Mouse (Mus musculus) limb, embryonic 12.5 days (tissue): Measurements from ENCODE around the gene Tmem102. TPM values are rescaled to one million over a fixed set of nuclear protein-coding genes. Genes with fewer than 3 reads are reported as not detected.
A peak's percentile ranks its signal among the peaks of the same experiment; 100 is the strongest.

Experiments used
- ATAC-seq: fragments of 200-750 bp; cut with Nextera tagmentation; 2 replicates; pipeline ENCODE4 v1.8.0; 2017; ENCODE audit warnings: low read depth, moderate TSS enrichment; ENCODE audit not compliant: insufficient number of reproducible peaks, insufficient read depth, low FRiP score, low TSS enrichment
- H3K27ac ChIP-seq: fragments of 300-500 bp; sonication (generic); 2 replicates; pipeline ENCODE4 v1.5.1; 2016; ENCODE audit warnings: mild to moderate bottlenecking, moderate library complexity
- H3K27me3 ChIP-seq: fragments of 300-500 bp; sonication (generic); 2 replicates; pipeline ENCODE4 v1.6.1; 2016; ENCODE audit warnings: mild to moderate bottlenecking, moderate library complexity
- H3K36me3 ChIP-seq: fragments of 300-500 bp; sonication (generic); 2 replicates; pipeline ENCODE4 v1.6.1; 2016; ENCODE audit warnings: mild to moderate bottlenecking, moderate library complexity
- H3K4me1 ChIP-seq: fragments of 300-500 bp; sonication (generic); replicated peaks from 2 replicates; pipeline ENCODE4 v1.6.1; 2016
- H3K4me2 ChIP-seq: fragments of 300-500 bp; sonication (generic); 2 replicates; pipeline ENCODE4 v1.6.1; 2016; ENCODE audit warnings: mild to moderate bottlenecking, moderate library complexity
- H3K4me3 ChIP-seq: fragments of 300-500 bp; sonication (generic); replicated peaks from 2 replicates; pipeline ENCODE4 v1.5.1; 2016; ENCODE audit warnings: mild to moderate bottlenecking
- H3K9ac ChIP-seq: fragments of 300-500 bp; sonication (generic); replicated peaks from 2 replicates; pipeline ENCODE4 v1.6.1; 2016; ENCODE audit warnings: mild to moderate bottlenecking, moderate library complexity
- H3K9me3 ChIP-seq: fragments of 300-500 bp; sonication (generic); 2 replicates; pipeline ENCODE4 v1.6.1; 2016; ENCODE audit warnings: mild to moderate bottlenecking, moderate library complexity
- WGBS: fragments of 180-500 bp; shearing (Covaris S2); methylation state at CpG from one replicate; pipeline ENCODE4 v1.1.7; 2016; 5-methylcytosine and 5-hydroxymethylcytosine counted together
- polyA plus RNA-seq: library from polyadenylated mRNA; unstranded; fragments of >200 nt; fragmentation: Nextera tagmentation; extraction: Ambion mirVana; gene quantifications from 2 replicates; pipeline ENCODE4 v1.2.1, GENCODE M21; 2016

Tmem102 gene
- polyA plus RNA-seq, 1 experiment from 2014 or later = 1.8 TPM

DNA sequence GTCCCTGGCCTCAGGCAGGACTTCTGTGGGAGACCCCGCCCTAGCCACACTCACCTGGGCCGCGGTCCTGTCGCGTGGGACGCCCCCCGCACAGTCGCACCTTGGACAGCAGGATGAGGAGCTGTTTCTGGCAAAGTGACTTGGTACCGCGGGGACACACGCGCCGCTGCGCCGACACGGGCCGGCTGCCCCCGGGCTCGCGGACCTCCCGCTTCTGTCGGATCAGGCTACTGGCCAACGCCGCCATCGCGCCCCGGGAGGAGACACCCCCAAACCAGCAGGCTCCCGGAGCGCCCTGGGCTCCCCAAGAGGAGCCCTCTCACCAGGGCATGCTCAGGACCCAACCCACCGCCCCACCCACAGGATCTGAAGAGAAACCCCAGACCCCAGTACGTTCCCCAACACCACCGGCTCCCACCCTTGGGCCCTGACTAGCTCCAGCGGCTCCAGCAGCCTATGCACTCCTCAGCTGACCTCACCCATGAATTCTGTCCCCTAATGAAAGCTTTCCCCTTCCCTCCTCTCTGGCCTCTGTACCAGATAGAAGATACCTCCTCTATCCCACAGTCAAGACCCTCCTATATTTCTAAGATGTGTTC is 3.9 kb downstream of the Tmem102 start, which contains the start of gene Fgf11:
Fgf11 (minus strand) TSS at position 479 of the 599 bp plus-strand sequence.
- WGBS = 1% methylated on average over 33 of the region's 33 CpGs
- ATAC-seq = no peak

GRCm38 (mm10) chr11:69800392-69801197 is 4.8 kb downstream of the Tmem102 start:
- peak overlapping the region; percentile 57 for H3K4me3 ChIP-seq
- peak overlapping the region; percentile 92 for H3K4me2 ChIP-seq
- H3K9me3 ChIP-seq = no peaks in the 10 kb centered on the region
- peak overlapping the region; percentile 47 for H3K27ac ChIP-seq
- WGBS = under 1% methylated on average over 35 of the region's 36 CpGs
- H3K27me3 ChIP-seq = peaks cover 99% of the 10 kb centered on the region
- peaks cover 63% of the 10 kb centered on the region for H3K4me1 ChIP-seq
- no peaks in the 10 kb centered on the region for H3K36me3 ChIP-seq
- H3K9ac ChIP-seq = peak overlapping the region; percentile 68
- peak; percentile 61; the same call in 1 of the 2 replicates for ATAC-seq

More for the DNA sequence above, 3.9 kb downstream of the Tmem102 start, which contains the start of gene Fgf11:
- H3K27me3 ChIP-seq = peaks cover 99% of the 10 kb centered on the region
- H3K9ac ChIP-seq = peak within 1 kb of the TSS; percentile 68
- peaks cover 6% of the 10 kb centered on the region for H3K9me3 ChIP-seq
- peak within 1 kb of the TSS; percentile 57 for H3K4me3 ChIP-seq
- peaks cover 58% of the 10 kb centered on the region for H3K4me1 ChIP-seq
- peak within 1 kb of the TSS; percentile 92 for H3K4me2 ChIP-seq
- peak within 1 kb of the TSS; percentile 47 for H3K27ac ChIP-seq
- H3K36me3 ChIP-seq = no peaks in the 10 kb centered on the region

DNA sequence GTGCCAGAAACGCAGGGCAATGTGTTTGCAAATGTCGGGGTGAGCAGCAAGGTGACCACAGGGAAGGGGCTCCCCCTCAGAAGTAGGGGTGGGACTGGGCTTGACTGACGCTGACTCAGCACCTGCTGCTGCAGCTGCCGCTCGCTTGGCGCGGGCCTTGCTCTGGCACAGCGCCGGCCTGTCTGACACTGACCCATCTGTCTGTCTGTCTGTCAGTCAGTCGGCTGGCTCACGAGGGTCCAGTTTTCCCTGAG is 5.4 kb downstream of the Tmem102 start:
- H3K4me1 ChIP-seq = peaks cover 64% of the 10 kb centered on the region
- no peaks in the 10 kb centered on the region for H3K9me3 ChIP-seq
- H3K4me2 ChIP-seq = peak overlapping the region; percentile 92
- ATAC-seq = peak; percentile 3; the same call in 1 of the 2 replicates
- 0 out of 2 replicates have a peak overlapping the region, but pooled peaks have one; percentile 47 for H3K27ac ChIP-seq
- 2% methylated on average over 11 of the region's 11 CpGs for WGBS
- no peaks in the 10 kb centered on the region for H3K36me3 ChIP-seq
- peak overlapping the region; percentile 57 for H3K4me3 ChIP-seq
- H3K9ac ChIP-seq = peak overlapping the region; percentile 68; the same call in 1 of the 2 replicates
- peaks cover 96% of the 10 kb centered on the region for H3K27me3 ChIP-seq

DNA sequence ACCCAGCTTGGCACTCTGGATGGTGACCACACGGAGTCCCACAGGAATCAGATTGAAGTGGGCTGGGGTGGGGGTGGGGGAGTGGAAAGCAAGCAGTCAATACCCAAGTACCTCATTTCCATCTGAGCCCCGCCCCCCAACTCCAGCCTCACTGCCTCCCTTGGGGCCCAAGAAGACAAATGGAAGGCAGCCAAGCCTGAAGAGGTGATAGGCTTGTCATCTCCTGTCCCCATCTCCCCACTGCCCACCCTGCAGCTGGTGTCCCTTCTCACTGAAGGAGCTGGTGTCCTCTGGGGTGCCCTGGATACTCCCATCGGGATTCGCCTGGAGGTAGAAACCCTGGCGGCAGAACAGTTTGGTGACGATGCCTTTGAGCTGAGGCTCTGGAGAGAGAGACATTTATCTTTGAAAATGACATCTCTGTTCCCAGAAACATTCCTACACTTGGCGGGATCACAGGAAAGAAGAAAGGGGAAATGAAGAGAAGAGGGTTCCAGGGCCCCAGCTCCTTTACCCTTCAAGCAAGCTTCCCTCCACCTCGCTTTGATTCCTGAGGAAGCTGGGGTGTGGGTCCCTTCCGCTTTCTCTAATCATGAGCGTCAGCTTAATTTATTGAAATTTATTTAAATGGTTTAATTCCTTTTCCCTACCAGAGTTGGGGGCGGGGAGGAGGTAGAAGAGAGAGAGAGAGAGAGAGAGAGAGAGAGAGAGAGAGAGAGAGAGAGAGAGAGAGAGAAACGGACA is 5.9 kb downstream of the Tmem102 start:
- Histone ChIP-seq H3K9me3 (no peaks in the 10 kb centered on the region), H3K36me3 (no peaks in the 10 kb centered on the region), H3K4me3 (peak overlapping the region; percentile 57), H3K4me2 (peak overlapping the region; percentile 92), H3K9ac (peak overlapping the region; percentile 68; the same call in 1 of the 2 replicates), H3K4me1 (peaks cover 59% of the 10 kb centered on the region), H3K27me3 (peaks cover 94% of the 10 kb centered on the region), H3K27ac (0 out of 2 replicates have a peak overlapping the region, but pooled peaks have one; percentile 47)
- WGBS = 24% methylated on average over 12 of the region's 12 CpGs
- no peak for ATAC-seq

DNA sequence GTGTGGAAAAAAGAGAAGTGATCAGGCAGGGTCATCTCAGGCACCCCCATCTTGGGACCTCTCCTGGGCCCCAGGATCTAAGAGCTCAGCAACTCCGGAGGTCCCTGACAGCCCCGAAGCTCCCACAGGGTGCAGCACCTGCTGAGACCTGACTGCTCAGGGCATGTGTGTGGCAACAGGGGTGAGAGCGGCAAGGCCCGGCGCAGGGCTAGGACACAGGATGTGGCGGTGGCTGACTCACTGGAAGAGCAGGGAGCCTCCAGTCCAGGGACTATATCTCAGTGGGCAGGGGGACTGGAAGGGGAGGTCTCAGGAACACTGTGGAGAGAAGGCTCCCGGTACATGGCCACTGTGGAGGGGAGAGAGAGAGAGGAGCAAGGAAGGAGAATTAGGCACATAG is 7.5 kb downstream of the Tmem102 start:
- Histone ChIP-seq H3K27ac (no peak overlapping the region), H3K4me3 (no peak overlapping the region), H3K36me3 (no peaks in the 10 kb centered on the region), H3K9ac (no peak overlapping the region), H3K4me1 (peaks cover 42% of the 10 kb centered on the region), H3K27me3 (peaks cover 90% of the 10 kb centered on the region), H3K9me3 (no peaks in the 10 kb centered on the region), H3K4me2 (no peak overlapping the region)
- no peak for ATAC-seq
- 75% methylated on average over 7 of the region's 7 CpGs for WGBS

- H3K9me3 ChIP-seq = no peaks in the 10 kb centered on the region
- 3% methylated on average over 13 of the region's 13 CpGs for WGBS
- H3K27me3 ChIP-seq = peaks cover 74% of the 10 kb centered on the region
- H3K4me2 ChIP-seq = peak overlapping the region; percentile 80
- H3K4me3 ChIP-seq = peak overlapping the region; percentile 49
- peak overlapping the region; percentile 37; the same call in 1 of the 2 replicates for H3K9ac ChIP-seq
- H3K4me1 ChIP-seq = peaks cover 23% of the 10 kb centered on the region
- H3K36me3 ChIP-seq = no peaks in the 10 kb centered on the region
- no peak for ATAC-seq
- H3K27ac ChIP-seq = no peak overlapping the region
These were observed 9.4 kb downstream of the Tmem102 start for GRCm38 (mm10) chr11:69795983-69796435.

GRCm38 (mm10) chr11:69795168-69795982 is 10.0 kb downstream of the Tmem102 start, which contains the start of gene Chrnb1:
Chrnb1 (minus strand) TSS chr11:69795943.
- H3K9ac ChIP-seq = peak within 1 kb of the TSS; percentile 37
- WGBS = 2% methylated on average over 52 of the region's 52 CpGs
- ATAC-seq = peak; percentile 93
- peaks cover 19% of the 10 kb centered on the region for H3K4me1 ChIP-seq
- peak within 1 kb of the TSS; percentile 80 for H3K4me2 ChIP-seq
- no peaks in the 10 kb centered on the region for H3K36me3 ChIP-seq
- peak within 1 kb of the TSS; percentile 70; the same call in 1 of the 2 replicates for H3K27ac ChIP-seq
- peak within 1 kb of the TSS; percentile 49 for H3K4me3 ChIP-seq
- peaks cover 68% of the 10 kb centered on the region for H3K27me3 ChIP-seq
- H3K9me3 ChIP-seq = no peaks in the 10 kb centered on the region

DNA sequence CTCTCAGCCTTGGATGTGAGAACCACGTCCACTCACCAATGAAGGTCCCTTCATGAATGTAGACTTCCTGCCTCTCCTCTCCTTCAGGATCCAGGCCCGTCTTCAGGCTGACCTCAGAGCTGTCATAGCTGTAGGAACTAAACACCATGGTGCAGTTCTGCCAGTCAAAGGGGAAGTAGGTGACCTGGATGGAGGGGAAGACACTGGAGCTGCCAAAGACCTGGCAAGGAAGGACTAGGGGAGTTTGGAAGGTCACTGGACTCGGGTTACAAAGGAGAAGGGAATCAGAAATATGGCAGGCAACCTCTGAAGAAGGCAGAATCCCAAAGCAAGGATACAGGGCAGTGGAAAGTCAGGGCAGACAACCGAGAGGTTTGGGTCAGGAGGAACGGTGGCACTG is 12.0 kb downstream of the Tmem102 start:
- Histone ChIP-seq H3K27ac (no peak overlapping the region), H3K9ac (no peak overlapping the region), H3K27me3 (peaks cover 48% of the 10 kb centered on the region), H3K9me3 (no peaks in the 10 kb centered on the region), H3K4me2 (no peak overlapping the region), H3K4me3 (no peak overlapping the region), H3K4me1 (peaks cover 7% of the 10 kb centered on the region), H3K36me3 (no peaks in the 10 kb centered on the region)
- WGBS = 63% methylated on average over 5 of the region's 5 CpGs
- no peak for ATAC-seq

GRCm38 (mm10) chr11:69791420-69791819 is 14.0 kb downstream of the Tmem102 start:
- no peak for ATAC-seq
- H3K9me3 ChIP-seq = no peaks in the 10 kb centered on the region
- H3K9ac ChIP-seq = no peak overlapping the region
- 69% methylated on average over 5 of the region's 5 CpGs for WGBS
- peaks cover 29% of the 10 kb centered on the region for H3K27me3 ChIP-seq
- no peak overlapping the region for H3K4me3 ChIP-seq
- H3K27ac ChIP-seq = no peak overlapping the region
- no peaks in the 10 kb centered on the region for H3K36me3 ChIP-seq
- no peak overlapping the region for H3K4me2 ChIP-seq
- peaks cover 7% of the 10 kb centered on the region for H3K4me1 ChIP-seq

DNA sequence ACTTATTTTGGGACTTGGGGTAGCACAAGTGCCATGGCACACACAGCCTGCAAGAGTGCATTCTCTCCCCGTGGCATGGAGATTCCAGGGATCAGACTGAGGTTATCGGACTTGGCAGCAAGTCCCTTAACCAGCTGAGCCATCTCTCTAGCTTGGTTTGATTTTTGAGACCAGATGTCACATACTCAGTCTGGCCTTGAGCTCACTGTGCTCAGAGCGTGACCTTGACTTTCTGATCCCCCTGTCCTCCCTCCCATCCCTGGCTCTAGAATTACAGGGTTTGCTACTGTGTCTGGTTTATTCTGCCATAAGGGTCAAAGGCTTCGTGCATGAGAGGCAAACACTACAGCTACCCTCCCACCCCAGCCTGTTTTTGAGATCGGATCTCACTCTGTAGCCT is 16.0 kb downstream of the Tmem102 start:
- Histone ChIP-seq H3K9ac (no peak overlapping the region), H3K4me1 (no peaks in the 10 kb centered on the region), H3K27me3 (peaks cover 17% of the 10 kb centered on the region), H3K36me3 (no peaks in the 10 kb centered on the region), H3K27ac (no peak overlapping the region), H3K4me2 (no peak overlapping the region), H3K9me3 (no peaks in the 10 kb centered on the region), H3K4me3 (no peak overlapping the region)
- ATAC-seq = no peak
- WGBS = 64% methylated on average over 5 of the region's 5 CpGs
